ENCODE assay signal across 27 mouse cellular contexts in genomic region chr5:122025117-122025516, GRCm38 (mm10). TPM values are rescaled to one million over a fixed set of nuclear protein-coding genes. Genes with fewer than 3 reads are reported as not detected.
DNase-seq lines count a peak whose midpoint lies in the region; ATAC-seq lines count a peak whose summit lies in the region.
"Had no signal": no experiment of that assay in that cellular context is flagged by ENCODE, and none has a peak within 500 bp of the region (broad histone marks: within the 10 kb centered on the region; RNA-seq: fewer than 3 reads in every experiment).

No protein-coding gene starts in this region.

- no peak overlapping the region for H3K4me3 ChIP-seq in hindbrain, embryonic 15.5 days
- no peak overlapping the region for H3K4me3 ChIP-seq in hindbrain, embryonic 13.5 days
- H3K4me3 ChIP-seq: embryonic facial prominence, embryonic 12.5 days; embryonic facial prominence, embryonic 15.5 days; gastrocnemius, adult 2 months; heart, embryonic 12.5 days; heart, embryonic 15.5 days; hindbrain, embryonic 10.5 days had no signal

- no peaks in the 10 kb centered on the region for H3K4me1 ChIP-seq in hindbrain, embryonic 15.5 days (replicated peaks)
- no peaks in the 10 kb centered on the region for H3K4me1 ChIP-seq in hindbrain, embryonic 13.5 days (replicated peaks)
- H3K4me1 ChIP-seq: embryonic facial prominence, embryonic 12.5 days; embryonic facial prominence, embryonic 15.5 days; heart, embryonic 12.5 days; heart, embryonic 15.5 days; hindbrain, embryonic 10.5 days had no signal

- ATAC-seq in hindbrain, embryonic 15.5 days (ENCODE audit: low FRiP score, low read depth), result 0 out of 2 replicates have a peak, but pooled peaks have one; percentile 13
- ATAC-seq in hindbrain, embryonic 13.5 days (ENCODE audit: low FRiP score), result no peak
- ATAC-seq: CD4-positive, CD25-positive, alpha-beta regulatory T cell, adult 4 months; forebrain, embryonic 14.5 days; forebrain, postnatal 0 days had no signal

- no peak overlapping the region for H3K4me2 ChIP-seq in hindbrain, embryonic 15.5 days
- H3K4me2 ChIP-seq in hindbrain, embryonic 13.5 days, result no peak overlapping the region
- H3K4me2 ChIP-seq: embryonic facial prominence, embryonic 12.5 days; embryonic facial prominence, embryonic 15.5 days; heart, embryonic 12.5 days; heart, embryonic 15.5 days; hindbrain, embryonic 14.5 days had no signal

- H3K36me3 ChIP-seq in hindbrain, embryonic 15.5 days, result no peaks in the 10 kb centered on the region
- peaks cover 20% of the 10 kb centered on the region for H3K36me3 ChIP-seq in hindbrain, embryonic 13.5 days
- H3K36me3 ChIP-seq: embryonic facial prominence, embryonic 12.5 days; embryonic facial prominence, embryonic 15.5 days; G1E; heart, embryonic 12.5 days; heart, embryonic 15.5 days had no signal

- H3K27ac ChIP-seq in hindbrain, embryonic 15.5 days (replicated peaks), result no peak overlapping the region
- no peak overlapping the region for H3K27ac ChIP-seq in hindbrain, embryonic 13.5 days
- H3K27ac ChIP-seq: embryonic facial prominence, embryonic 12.5 days; embryonic facial prominence, embryonic 15.5 days; gastrocnemius, adult 2 months; heart, embryonic 15.5 days; hindbrain, embryonic 10.5 days; hindbrain, embryonic 14.5 days had no signal

- H3K9ac ChIP-seq in hindbrain, embryonic 15.5 days, result no peak overlapping the region
- H3K9ac ChIP-seq in hindbrain, embryonic 13.5 days, result no peak overlapping the region
- H3K9ac ChIP-seq: embryonic facial prominence, embryonic 12.5 days; embryonic facial prominence, embryonic 15.5 days; forebrain, postnatal 0 days; heart, embryonic 12.5 days; heart, embryonic 15.5 days; hindbrain, embryonic 14.5 days had no signal

- no peaks in the 10 kb centered on the region; the same call in 1 of the 2 replicates for H3K9me3 ChIP-seq in hindbrain, embryonic 15.5 days
- H3K9me3 ChIP-seq in hindbrain, embryonic 13.5 days, result 0 out of 2 replicates have a peak, but pooled peaks cover 7% of the 10 kb centered on the region
- H3K9me3 ChIP-seq: embryonic facial prominence, embryonic 15.5 days; heart, embryonic 15.5 days had no signal

- DNase-seq in 416B (ENCODE audit: low read depth) (peak; percentile 3), ES-CJ7 (ENCODE audit: low read depth, low spot score) (peak; percentile 23), ZHBTc4 (ENCODE audit: low read depth, low spot score) (peak; percentile 50)
- no peak for DNase-seq in thymus, postnatal 25 days
- DNase-seq in right cerebral cortex, adult 2 months (ENCODE audit: low spot score in 2 of 2), result no peak
- DNase-seq: adrenal gland, postnatal 14 days; cerebellum, adult 11 months; cerebellum, adult 2 months; cerebellum, adult 9-11 months; cerebellum, postnatal 25 days; forebrain, postnatal 0 days; gastrocnemius, adult 2 months; gastrocnemius, postnatal 14 days; heart, adult 18-20 months; heart, postnatal 10 days; heart, postnatal 36 days had no signal

- H3K27me3 ChIP-seq in hindbrain, embryonic 15.5 days, result no peaks in the 10 kb centered on the region
- no peaks in the 10 kb centered on the region for H3K27me3 ChIP-seq in hindbrain, embryonic 13.5 days
- H3K27me3 ChIP-seq: embryonic facial prominence, embryonic 12.5 days; embryonic facial prominence, embryonic 15.5 days; heart, embryonic 12.5 days; heart, embryonic 15.5 days had no signal

- WGBS in hindbrain, embryonic 15.5 days, result 92% methylated on average over 11 of the region's 11 CpGs
- 96% methylated on average over 11 of the region's 11 CpGs for WGBS in hindbrain, embryonic 13.5 days

RNA-seq across cellular contexts. Expression of gene Cux2, which starts 24.8 kb away (rescaled TPM):
- 20.7 and 23.3 TPM in 2 replicates for polyA plus RNA-seq in hindbrain, embryonic 15.5 days (2015; fragmentation: Nextera tagmentation; extraction: Ambion mirVana)
- 28.1 and 29.1 TPM in 2 replicates for polyA plus RNA-seq in hindbrain, embryonic 13.5 days (2015; fragmentation: Nextera tagmentation; extraction: Ambion mirVana)
- polyA plus RNA-seq: G1E had no signal

Comparison
In these comparisons a context has a peak if more than half of its experiments do, and no peak if none do; other contexts are left out.
1. DNase-seq: peak in 416B (single experiment), ES-CJ7 (single experiment) and ZHBTc4 (single experiment); none in thymus, postnatal 25 days (single experiment) and right cerebral cortex, adult 2 months (0 of 2).